Mouse (Mus musculus) inflammation-experienced regulatory T-cells, adult 6 months (primary cell): ENCODE results near the gene Slc25a29. TPM values are rescaled to one million over a fixed set of nuclear protein-coding genes. Genes with fewer than 3 reads are reported as not detected.
A peak's percentile ranks its signal among the peaks of the same experiment; 100 is the strongest.

Source experiments
- ATAC-seq: one replicate; pipeline ENCODE4 v1.8.0; 2017
- polyA plus RNA-seq, 3 experiments: library from polyadenylated mRNA; unstranded; fragments of 100-300 nt; shearing (Covaris generic); gene quantifications; one replicate each; pipeline ENCODE4 v1.2.1; 2017

Gene Slc25a29
- polyA plus RNA-seq, 3 experiments from 2014 or later = 1.4 to 4.3 (median 3.5) TPM

GRCm38 (mm10) chr12:108833408-108833807, 2.3 kb downstream of the Slc25a29 start:
- no peak for ATAC-seq

GRCm38 (mm10) chr12:108832851-108833250, 2.8 kb downstream of the Slc25a29 start:
- ATAC-seq = no peak

GRCm38 (mm10) chr12:108831966-108832643, 3.6 kb downstream of the Slc25a29 start:
- no peak for ATAC-seq

- no peak for ATAC-seq
These were observed 5.3 kb downstream of the Slc25a29 start for GRCm38 (mm10) chr12:108830358-108830757.

GRCm38 (mm10) chr12:108829636-108830035, 6.0 kb downstream of the Slc25a29 start:
- no peak for ATAC-seq

- no peak for ATAC-seq
These were observed 8.0 kb downstream of the Slc25a29 start for GRCm38 (mm10) chr12:108827641-108828040.

GRCm38 (mm10) chr12:108826958-108827535, 8.6 kb downstream of the Slc25a29 start:
- no peak for ATAC-seq

GRCm38 (mm10) chr12:108826282-108826957, 9.3 kb downstream of the Slc25a29 start:
- no peak for ATAC-seq

- ATAC-seq = no peak
These were observed 10.0 kb downstream of the Slc25a29 start for GRCm38 (mm10) chr12:108825561-108826224.

- peak; percentile 48 for ATAC-seq
These were observed 11.3 kb downstream of the Slc25a29 start for GRCm38 (mm10) chr12:108824225-108824874.

GRCm38 (mm10) chr12:108823036-108823435, 12.6 kb downstream of the Slc25a29 start:
- ATAC-seq = no peak

- ATAC-seq = no peak
These were observed 15.2 kb downstream of the Slc25a29 start for GRCm38 (mm10) chr12:108820461-108820860.

GRCm38 (mm10) chr12:108816569-108816968, 19.1 kb downstream of the Slc25a29 start:
- no peak for ATAC-seq

GRCm38 (mm10) chr12:108814470-108814869, 21.2 kb downstream of the Slc25a29 start:
- ATAC-seq = no peak

- ATAC-seq = no peak
These were observed 23.2 kb downstream of the Slc25a29 start for GRCm38 (mm10) chr12:108812463-108812862.

- ATAC-seq = peak; percentile 50
These were observed 24.6 kb downstream of the Slc25a29 start for GRCm38 (mm10) chr12:108811133-108811532.

GRCm38 (mm10) chr12:108810309-108810708, 25.4 kb downstream of the Slc25a29 start:
- ATAC-seq = no peak

- no peak for ATAC-seq
These were observed 25.9 kb downstream of the Slc25a29 start for GRCm38 (mm10) chr12:108809771-108810170.

- ATAC-seq = no peak
These were observed 27.2 kb downstream of the Slc25a29 start for GRCm38 (mm10) chr12:108808465-108808864.

GRCm38 (mm10) chr12:108804388-108804787, 31.3 kb downstream of the Slc25a29 start:
- no peak for ATAC-seq

- no peak for ATAC-seq
These were observed 34.1 kb downstream of the Slc25a29 start for GRCm38 (mm10) chr12:108801613-108802012.

- no peak for ATAC-seq
These were observed 40.6 kb downstream of the Slc25a29 start for GRCm38 (mm10) chr12:108794979-108795537.
